Mouse (Mus musculus): ENCODE data around the gene Tsen34. TPM values are rescaled to one million over a fixed set of nuclear protein-coding genes. Genes with fewer than 3 reads are reported as not detected.
A peak's percentile ranks its signal among the peaks of the same experiment; 100 is the strongest.

Gene Tsen34
- polyA plus RNA-seq, 1 experiment from 2014 or later, result 235 TPM

GRCm38 (mm10) chr7:3666921-3667391, 25.7 kb upstream of the Tsen34 start:
- Histone ChIP-seq H3K4me1 (replicated peaks; ENCODE audit: insufficient read depth, low read length) (peaks cover 13% of the 10 kb centered on the region), H3K27ac (0 out of 2 replicates have a peak overlapping the region, but pooled peaks have one; percentile 31), H3K4me3 (replicated peaks; ENCODE audit: low read depth, low read length) (peak overlapping the region; percentile 1; the same call in 1 of the 2 replicates), H3K9ac (ENCODE audit: low read depth, low read length) (peak overlapping the region; percentile 40; the same call in 1 of the 2 replicates), H3K9me3 (replicated peaks; ENCODE audit: low read length) (no peaks in the 10 kb centered on the region), H3K27me3 (ENCODE audit: insufficient read depth, low read length) (no peaks in the 10 kb centered on the region), H3K4me2 (ENCODE audit: low read length) (peak overlapping the region; percentile 34), H3K36me3 (ENCODE audit: insufficient read depth, low read length) (peaks cover 9% of the 10 kb centered on the region; the same call in 1 of the 2 replicates)
- ATAC-seq (replicated peaks; ENCODE audit: low FRiP score, low read depth) (no peak), DNase-seq (ENCODE audit: low spot score) (peak; percentile 51)
- 25% methylated on average over 14 of the region's 14 CpGs for WGBS
- peak; percentile 47 for TF ChIP-seq CTCF (IDR thresholded peaks at IDR 0.05; ENCODE audit: low read depth)

GRCm38 (mm10) chr7:3674507-3675227, 18.0 kb upstream of the Tsen34 start:
- TF ChIP-seq CTCF (IDR thresholded peaks at IDR 0.05; ENCODE audit: low read depth), result peak; percentile 92
- H3K4me3 ChIP-seq (replicated peaks; ENCODE audit: low read depth, low read length), result no peak overlapping the region
- 69% methylated on average over 10 of the region's 10 CpGs for WGBS
- H3K27ac ChIP-seq, result no peak overlapping the region
- H3K4me1 ChIP-seq (replicated peaks; ENCODE audit: insufficient read depth, low read length), result no peaks in the 10 kb centered on the region
- DNase-seq (ENCODE audit: low spot score) (peak; percentile 88), ATAC-seq (replicated peaks; ENCODE audit: low FRiP score, low read depth) (peak; percentile 81)
- H3K36me3 ChIP-seq (ENCODE audit: insufficient read depth, low read length), result no peaks in the 10 kb centered on the region
- no peaks in the 10 kb centered on the region for H3K9me3 ChIP-seq (replicated peaks; ENCODE audit: low read length)
- H3K27me3 ChIP-seq (ENCODE audit: insufficient read depth, low read length), result no peaks in the 10 kb centered on the region
- no peak overlapping the region for H3K4me2 ChIP-seq (ENCODE audit: low read length)
- H3K9ac ChIP-seq (ENCODE audit: low read depth, low read length), result no peak overlapping the region

GRCm38 (mm10) chr7:3675228-3675548, 17.5 kb upstream of the Tsen34 start:
- H3K4me1 ChIP-seq (replicated peaks; ENCODE audit: insufficient read depth, low read length), result no peaks in the 10 kb centered on the region
- H3K27me3 ChIP-seq (ENCODE audit: insufficient read depth, low read length), result no peaks in the 10 kb centered on the region
- ATAC-seq (replicated peaks; ENCODE audit: low FRiP score, low read depth) (peak; percentile 10; the same call in 1 of the 2 replicates), DNase-seq (ENCODE audit: low spot score) (no peak)
- no peak for TF ChIP-seq CTCF (IDR thresholded peaks at IDR 0.05; ENCODE audit: low read depth)
- no peaks in the 10 kb centered on the region for H3K9me3 ChIP-seq (replicated peaks; ENCODE audit: low read length)
- no peak overlapping the region for H3K4me2 ChIP-seq (ENCODE audit: low read length)
- no peak overlapping the region for H3K9ac ChIP-seq (ENCODE audit: low read depth, low read length)
- H3K27ac ChIP-seq, result no peak overlapping the region
- H3K36me3 ChIP-seq (ENCODE audit: insufficient read depth, low read length), result 0 out of 2 replicates have a peak, but pooled peaks cover 1% of the 10 kb centered on the region
- no peak overlapping the region for H3K4me3 ChIP-seq (replicated peaks; ENCODE audit: low read depth, low read length)
- WGBS, result 83% methylated on average over 3 of the region's 3 CpGs

- WGBS, result 83% methylated on average over 12 of the region's 12 CpGs
- Histone ChIP-seq H3K36me3 (ENCODE audit: insufficient read depth, low read length) (0 out of 2 replicates have a peak, but pooled peaks cover 3% of the 10 kb centered on the region), H3K4me3 (replicated peaks; ENCODE audit: low read depth, low read length) (no peak overlapping the region), H3K9ac (ENCODE audit: low read depth, low read length) (peak overlapping the region; percentile 36; the same call in 1 of the 2 replicates), H3K4me1 (replicated peaks; ENCODE audit: insufficient read depth, low read length) (no peaks in the 10 kb centered on the region), H3K27ac (no peak overlapping the region), H3K9me3 (replicated peaks; ENCODE audit: low read length) (no peaks in the 10 kb centered on the region), H3K4me2 (ENCODE audit: low read length) (peak overlapping the region; percentile 19), H3K27me3 (ENCODE audit: insufficient read depth, low read length) (no peaks in the 10 kb centered on the region)
- no peak for DNase-seq (ENCODE audit: low spot score)
- no peak for TF ChIP-seq CTCF (IDR thresholded peaks at IDR 0.05; ENCODE audit: low read depth)
- no peak for ATAC-seq (replicated peaks; ENCODE audit: low FRiP score, low read depth)
Measured at GRCm38 (mm10) chr7:3676371-3676770, 16.3 kb upstream of the Tsen34 start.

GRCm38 (mm10) chr7:3677342-3677741, 15.3 kb upstream of the Tsen34 start, which contains the start of gene Tmc4:
Tmc4 (minus strand) TSS chr7:3677553.
- H3K27me3 ChIP-seq (ENCODE audit: insufficient read depth, low read length), result no peaks in the 10 kb centered on the region
- no peak within 1 kb of the TSS for H3K27ac ChIP-seq
- H3K4me1 ChIP-seq (replicated peaks; ENCODE audit: insufficient read depth, low read length), result no peaks in the 10 kb centered on the region
- DNase-seq (ENCODE audit: low spot score) (peak; percentile 14), ATAC-seq (replicated peaks; ENCODE audit: low FRiP score, low read depth) (peak; percentile 77)
- peak; percentile 30 for TF ChIP-seq CTCF (IDR thresholded peaks at IDR 0.05; ENCODE audit: low read depth)
- WGBS, result 46% methylated on average over 9 of the region's 9 CpGs
- H3K4me3 ChIP-seq (replicated peaks; ENCODE audit: low read depth, low read length), result no peak within 1 kb of the TSS
- 0 out of 2 replicates have a peak, but pooled peaks cover 3% of the 10 kb centered on the region for H3K36me3 ChIP-seq (ENCODE audit: insufficient read depth, low read length)
- H3K9ac ChIP-seq (ENCODE audit: low read depth, low read length), result peak within 1 kb of the TSS; percentile 36; the same call in 1 of the 2 replicates
- peak within 1 kb of the TSS; percentile 19 for H3K4me2 ChIP-seq (ENCODE audit: low read length)
- H3K9me3 ChIP-seq (replicated peaks; ENCODE audit: low read length), result no peaks in the 10 kb centered on the region

- ATAC-seq (replicated peaks; ENCODE audit: low FRiP score, low read depth) (0 out of 2 replicates have a peak, but pooled peaks have one; percentile 9), DNase-seq (ENCODE audit: low spot score) (no peak)
- no peak overlapping the region for H3K9ac ChIP-seq (ENCODE audit: low read depth, low read length)
- WGBS, result 88% methylated on average over 10 of the region's 10 CpGs
- H3K4me1 ChIP-seq (replicated peaks; ENCODE audit: insufficient read depth, low read length), result no peaks in the 10 kb centered on the region
- H3K27ac ChIP-seq, result no peak overlapping the region
- H3K36me3 ChIP-seq (ENCODE audit: insufficient read depth, low read length), result peaks cover 27% of the 10 kb centered on the region; the same call in 1 of the 2 replicates
- no peaks in the 10 kb centered on the region for H3K27me3 ChIP-seq (ENCODE audit: insufficient read depth, low read length)
- H3K4me2 ChIP-seq (ENCODE audit: low read length), result no peak overlapping the region
- no peaks in the 10 kb centered on the region for H3K9me3 ChIP-seq (replicated peaks; ENCODE audit: low read length)
- H3K4me3 ChIP-seq (replicated peaks; ENCODE audit: low read depth, low read length), result no peak overlapping the region
- TF ChIP-seq CTCF (IDR thresholded peaks at IDR 0.05; ENCODE audit: low read depth), result no peak
Measured at GRCm38 (mm10) chr7:3683908-3684550, 8.6 kb upstream of the Tsen34 start.

Data from kidney, postnatal 0 days (tissue).